Mouse (Mus musculus) Patski (cell line): ENCODE data around the gene Acap2. TPM values are rescaled to one million over a fixed set of nuclear protein-coding genes. Genes with fewer than 3 reads are reported as not detected.

Experiments
- ATAC-seq: fragments of 100-300 bp; one replicate; pipeline ENCODE4 v1.8.0; 2021
- CTCF ChIA-PET: fragments of 350-600 bp; sonication (Branson Sonifier 250); formaldehyde crosslinking; loops from one replicate; lab custom pipeline; 2022; ENCODE audit warnings: inconsistent platforms; lab: Charles Lee
- POLR2A ChIA-PET: fragments of 350-600 bp; sonication (Branson Sonifier 250); formaldehyde crosslinking; loops from one replicate; lab custom pipeline; 2022; ENCODE audit warnings: antibody characterized with exemption, inconsistent platforms; lab: Charles Lee
- DNase-seq: peaks from one replicate; pipeline ENCODE4 v3.0.0-alpha.2; 2011; ENCODE audit warnings: low read depth, low spot score
- H3K27me3 ChIP-seq: fragments of 371-371 bp; one replicate; pipeline ENCODE4 v1.5.1; 2021
- CTCF ChIP-seq: fragments of 100-300 bp; IDR thresholded peaks from one replicate; pipeline ENCODE4 v1.5.1; 2021
- in situ Hi-C: fragments of 300-500 bp; cut with MboI; formaldehyde crosslinking; loops from 3 replicates; pipeline ENCODE4 v1.11.1; 2018; ENCODE audit warnings: low pct_unique_long_range_greater_than_20kb, mixed read lengths
- polyA plus RNA-seq: library from polyadenylated mRNA; unstranded; gene quantifications from one replicate; pipeline ENCODE4 v1.2.3, GENCODE M21; 2021

Acap2 gene
- polyA plus RNA-seq, 1 experiment from 2014 or later, result 38.4 TPM

- POLR2A ChIA-PET, result interaction anchor here (1.1 kb wide), 1 partner anchor 14 kb away, joined by 4 read pairs; no protein-coding TSS in a partner anchor
- in situ Hi-C loops, result no loop called here
- CTCF ChIA-PET, result interaction anchor here (1.1 kb wide), 1 partner anchor 30 kb away, joined by 3 read pairs; no protein-coding TSS in a partner anchor
These were observed 30.7 kb downstream of the Acap2 start for GRCm38 (mm10) chr16:31170297-31170696.

GRCm38 (mm10) chr16:31169596-31169995 lies 31.4 kb downstream of the Acap2 start:
- ChIA-PET CTCF (no interaction called here), POLR2A (no interaction called here)
- H3K27me3 ChIP-seq, result no peaks in the 10 kb centered on the region
- ATAC-seq (no peak), DNase-seq (no peak)
- no peak for TF ChIP-seq CTCF
- in situ Hi-C loops, result no loop called here

More at GRCm38 (mm10) chr16:31170297-31170696, 30.7 kb downstream of the Acap2 start:
- ATAC-seq (no peak), DNase-seq (no peak)
- no peaks in the 10 kb centered on the region for H3K27me3 ChIP-seq
- TF ChIP-seq CTCF, result peak; percentile 45

- DNase-seq, result no peak
- ChIA-PET CTCF (no interaction called here), POLR2A (no interaction called here)
- no peaks in the 10 kb centered on the region for H3K27me3 ChIP-seq
- no peak for ATAC-seq
- TF ChIP-seq CTCF, result no peak
- in situ Hi-C loops, result no loop called here
These were observed 33.1 kb downstream of the Acap2 start for GRCm38 (mm10) chr16:31167934-31168333.

GRCm38 (mm10) chr16:31167017-31167887 lies 33.8 kb downstream of the Acap2 start:
- TF ChIP-seq CTCF, result no peak
- ChIA-PET CTCF (no interaction called here), POLR2A (no interaction called here)
- no peaks in the 10 kb centered on the region for H3K27me3 ChIP-seq
- DNase-seq (no peak), ATAC-seq (no peak)
- in situ Hi-C loops, result no loop called here

DNA sequence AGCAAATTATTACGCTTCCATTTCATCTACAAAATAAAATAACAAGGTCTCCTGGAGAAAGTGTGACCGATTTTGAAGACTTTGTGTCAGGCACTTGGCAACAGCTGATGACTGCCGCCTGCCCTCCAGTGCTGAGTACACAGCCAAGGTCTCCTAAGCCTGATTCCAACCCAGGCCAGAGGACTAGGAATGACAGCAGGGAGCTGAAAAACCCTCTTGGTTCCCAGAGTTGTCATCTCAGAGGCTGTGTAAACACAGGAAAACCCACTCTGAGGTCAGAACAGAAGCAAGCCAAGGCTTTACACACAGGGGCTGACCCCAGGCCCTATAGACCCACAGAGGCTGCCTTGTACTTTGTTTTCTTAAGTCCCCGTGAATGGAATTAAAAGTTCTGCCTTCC lies 35.1 kb downstream of the Acap2 start:
- DNase-seq (no peak), ATAC-seq (no peak)
- no peaks in the 10 kb centered on the region for H3K27me3 ChIP-seq
- in situ Hi-C loops, result no loop called here
- TF ChIP-seq CTCF, result no peak
- CTCF ChIA-PET, result no interaction called here
- POLR2A ChIA-PET, result no interaction called here

- no peak for TF ChIP-seq CTCF
- ChIA-PET POLR2A (no interaction called here), CTCF (no interaction called here)
- no peaks in the 10 kb centered on the region for H3K27me3 ChIP-seq
- in situ Hi-C loops, result no loop called here
- ATAC-seq, result no peak
- DNase-seq, result no peak
These were observed 35.6 kb downstream of the Acap2 start for GRCm38 (mm10) chr16:31165467-31165866.

DNA sequence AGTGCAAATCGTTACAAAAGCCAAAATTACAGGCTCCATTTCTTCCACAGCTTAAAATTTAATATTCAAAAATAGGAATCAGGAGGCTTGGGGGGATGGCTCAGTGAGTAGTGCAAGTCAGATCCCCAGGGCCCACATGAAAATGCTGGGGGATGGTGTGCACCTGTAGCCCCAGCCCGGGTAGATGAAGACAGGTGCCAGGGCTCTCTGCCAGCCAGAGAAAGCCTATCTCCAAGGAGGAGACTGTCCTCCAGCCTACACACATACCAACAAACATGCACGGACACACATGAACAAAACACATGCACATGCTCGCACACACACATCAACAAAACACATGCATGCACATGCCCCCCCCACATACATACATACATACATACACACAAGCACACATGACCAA lies 36.9 kb downstream of the Acap2 start:
- H3K27me3 ChIP-seq, result no peaks in the 10 kb centered on the region
- ATAC-seq (no peak), DNase-seq (no peak)
- POLR2A ChIA-PET, result interaction anchor here (0.6 kb wide), 1 partner anchor 8 kb away, joined by 3 read pairs; no protein-coding TSS in a partner anchor
- no peak for TF ChIP-seq CTCF
- CTCF ChIA-PET, result no interaction called here
- in situ Hi-C loops, result no loop called here

DNA sequence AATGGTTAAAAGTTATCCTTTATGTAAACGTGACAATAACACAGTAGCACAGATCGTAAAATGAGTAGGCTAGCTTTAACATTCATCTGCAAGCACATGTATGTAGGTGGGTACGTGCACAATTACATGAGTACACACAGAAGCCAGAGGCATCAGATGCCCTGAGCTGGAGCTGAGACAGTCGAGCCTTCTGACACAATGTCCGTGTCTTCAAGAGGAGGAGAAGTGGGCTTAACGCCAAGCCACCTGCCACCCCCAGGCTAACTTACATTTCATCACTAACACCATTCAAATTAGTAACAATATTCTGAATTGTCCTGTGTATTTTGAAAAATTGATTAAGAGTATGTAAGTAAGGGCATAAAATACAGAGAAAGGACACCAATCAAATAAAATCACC lies 40.6 kb downstream of the Acap2 start:
- DNase-seq, result no peak
- no peak for ATAC-seq
- ChIA-PET POLR2A (no interaction called here), CTCF (no interaction called here)
- no peak for TF ChIP-seq CTCF
- in situ Hi-C loops, result no loop called here
- H3K27me3 ChIP-seq, result no peaks in the 10 kb centered on the region

GRCm38 (mm10) chr16:31159491-31159890 lies 41.6 kb downstream of the Acap2 start:
- no peaks in the 10 kb centered on the region for H3K27me3 ChIP-seq
- TF ChIP-seq CTCF, result no peak
- ATAC-seq (no peak), DNase-seq (no peak)
- ChIA-PET CTCF (no interaction called here), POLR2A (no interaction called here)
- in situ Hi-C loops, result no loop called here

DNA sequence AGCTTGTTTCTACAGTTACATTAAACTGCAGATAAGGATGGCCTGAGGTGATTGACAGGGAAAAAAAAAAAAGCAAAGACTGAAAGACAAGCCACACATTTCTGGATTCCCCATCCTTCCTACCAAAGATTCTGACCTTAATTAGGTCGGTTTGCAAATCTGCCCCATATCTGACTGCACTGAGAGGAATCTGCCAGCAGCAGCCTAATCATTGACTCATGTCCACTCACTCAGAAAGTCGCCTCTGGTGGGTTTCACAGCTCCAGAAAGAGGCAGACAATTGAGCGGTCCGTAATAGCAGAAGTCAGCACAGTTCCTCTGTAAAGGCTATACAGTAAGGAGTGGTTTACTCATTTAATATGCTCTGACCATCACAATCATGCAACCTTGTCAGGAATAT lies 51.2 kb downstream of the Acap2 start:
- H3K27me3 ChIP-seq, result no peaks in the 10 kb centered on the region
- DNase-seq (no peak), ATAC-seq (no peak)
- ChIA-PET CTCF (no interaction called here), POLR2A (no interaction called here)
- TF ChIP-seq CTCF, result no peak
- in situ Hi-C loops, result loop anchor here (25.0 kb wide), 1 partner anchor 1787 kb away; no protein-coding TSS in a partner anchor

DNA sequence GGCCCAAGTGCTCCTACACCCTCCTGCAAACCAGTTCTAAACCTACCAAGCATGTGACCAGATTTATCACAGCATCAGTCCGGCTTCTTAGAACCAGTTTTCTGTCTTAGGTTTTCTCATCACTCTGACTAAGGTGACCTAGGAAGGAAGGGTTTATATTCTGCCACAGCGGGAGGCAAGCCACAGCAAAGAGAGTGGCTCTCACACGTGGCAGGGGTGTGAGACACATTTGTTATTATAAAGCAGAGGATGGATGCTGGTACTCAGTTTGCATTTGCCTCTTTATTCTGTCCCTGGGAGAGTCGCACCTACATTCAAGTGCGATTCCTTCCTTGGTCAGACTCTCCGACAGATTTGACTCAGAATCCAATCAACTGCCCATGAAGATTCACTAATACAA lies 52.2 kb downstream of the Acap2 start:
- in situ Hi-C loops, result loop anchor here (25.0 kb wide), 1 partner anchor 1788 kb away; no protein-coding TSS in a partner anchor
- no peak for TF ChIP-seq CTCF
- CTCF ChIA-PET, result no interaction called here
- no peaks in the 10 kb centered on the region for H3K27me3 ChIP-seq
- POLR2A ChIA-PET, result no interaction called here
- DNase-seq, result no peak
- no peak for ATAC-seq
